Comparison of ENCODE assay signal across 8 mouse cellular contexts in the genomic region with DNA sequence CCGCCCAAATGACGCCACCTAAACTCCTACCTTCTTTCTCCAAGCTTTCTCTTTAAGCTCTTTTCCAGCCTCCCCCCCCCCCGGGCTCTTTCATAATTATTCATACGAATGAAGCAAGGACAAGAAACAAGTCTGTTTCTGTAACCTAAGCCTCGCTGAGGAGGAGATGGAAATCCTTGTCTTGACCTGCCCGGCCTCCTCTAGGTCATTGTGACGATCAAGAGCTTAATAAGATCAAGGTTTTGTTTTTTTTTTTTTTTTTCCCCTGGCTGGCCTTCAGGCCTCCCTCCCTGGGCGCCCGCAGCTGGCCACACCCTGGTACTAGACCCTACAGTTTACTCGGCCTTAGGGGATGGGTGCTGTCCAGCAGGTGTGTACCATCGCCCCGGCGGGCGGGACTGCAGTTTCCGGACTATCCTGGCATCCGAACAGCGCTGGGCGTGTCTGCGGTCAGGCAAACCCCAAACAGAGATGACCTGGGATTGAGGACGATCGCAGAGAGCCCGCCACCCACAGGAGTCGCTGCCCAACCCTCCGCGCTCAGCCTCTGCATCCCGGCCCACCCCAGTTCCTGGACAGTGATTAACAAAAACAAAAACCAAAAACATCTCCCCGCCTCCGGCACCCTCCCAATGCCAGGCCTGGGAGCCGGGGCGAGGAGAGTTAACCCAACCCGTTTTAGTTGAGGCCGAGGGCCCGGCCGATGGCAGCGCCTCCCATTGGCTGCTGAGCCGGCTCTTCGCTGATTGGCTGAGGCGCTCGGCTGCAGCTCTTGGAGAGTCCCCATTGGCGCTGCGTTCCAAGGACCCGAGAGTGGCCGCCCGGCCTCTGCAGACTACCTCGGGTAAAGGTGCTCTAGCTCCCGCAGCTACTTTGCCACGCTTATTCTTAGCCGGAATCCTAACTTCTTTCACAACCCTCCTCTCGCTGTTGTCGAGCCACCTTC. TPM values are rescaled to one million over a fixed set of nuclear protein-coding genes. Genes with fewer than 3 reads are reported as not detected.
DNase-seq lines count a peak whose midpoint lies in the region; ATAC-seq and TF ChIP-seq lines count a peak whose summit lies in the region.

A gene (plus strand): TSS at position 795 of the 946 bp plus-strand sequence.

- under 1% methylated on average over 50 of the region's 50 CpGs for WGBS in forebrain, embryonic 16.5 days
- under 1% methylated on average over 50 of the region's 50 CpGs for whole genome bisulfite sequencing in lung, embryonic 14.5 days
- WGBS in olfactory bulb, adult 2 months = under 1% methylated on average over 50 of the region's 50 CpGs
- 1% methylated on average over 50 of the region's 50 CpGs for WGBS in thymus, adult 2 months

- H3K36me3 ChIP-seq in G1E (replicated peaks) = peaks cover 19% of the 10 kb centered on the region
- no peaks in the 10 kb centered on the region for H3K36me3 ChIP-seq in forebrain, embryonic 16.5 days (ENCODE audit: control insufficient read depth, insufficient read depth)
- H3K36me3 ChIP-seq in lung, embryonic 14.5 days (ENCODE audit: insufficient read depth) = no peaks in the 10 kb centered on the region
- no peaks in the 10 kb centered on the region for H3K36me3 ChIP-seq in thymus, adult 2 months (ENCODE audit: control insufficient read depth, insufficient read depth, low read length)

- H3K4me3 ChIP-seq in G1E (ENCODE audit: low read depth, low read length) = peak within 1 kb of the TSS; percentile 75
- peak within 1 kb of the TSS; percentile 73 for H3K4me3 ChIP-seq in forebrain, embryonic 16.5 days (replicated peaks; ENCODE audit: low read length)
- peak within 1 kb of the TSS; percentile 71 for H3K4me3 ChIP-seq in layer of hippocampus, adult 2 months
- peak within 1 kb of the TSS; percentile 50 for H3K4me3 ChIP-seq in lung, embryonic 14.5 days (ENCODE audit: low read depth, low read length)
- peak within 1 kb of the TSS; percentile 59 for H3K4me3 ChIP-seq in olfactory bulb, adult 2 months (ENCODE audit: insufficient read depth, low read depth, low read length)
- H3K4me3 ChIP-seq in thymus, adult 2 months (ENCODE audit: control insufficient read depth, insufficient read depth, low read length) = peak within 1 kb of the TSS; percentile 88

- H3K9me3 ChIP-seq in G1E (replicated peaks) = no peaks in the 10 kb centered on the region
- no peaks in the 10 kb centered on the region for H3K9me3 ChIP-seq in forebrain, embryonic 16.5 days (ENCODE audit: control insufficient read depth, low read length)
- H3K9me3 ChIP-seq in lung, embryonic 14.5 days (ENCODE audit: low read depth, low read length) = no peaks in the 10 kb centered on the region

- H3K9ac ChIP-seq in forebrain, embryonic 16.5 days (replicated peaks; ENCODE audit: low read depth, low read length) = peak within 1 kb of the TSS; percentile 80
- H3K9ac ChIP-seq in lung, embryonic 14.5 days = peak within 1 kb of the TSS; percentile 50

- peaks cover 52% of the 10 kb centered on the region for H3K4me1 ChIP-seq in G1E (ENCODE audit: insufficient read depth, low read depth, low read length)
- peaks cover 10% of the 10 kb centered on the region for H3K4me1 ChIP-seq in forebrain, embryonic 16.5 days (replicated peaks; ENCODE audit: control insufficient read depth, insufficient read depth, low read length)
- H3K4me1 ChIP-seq in lung, embryonic 14.5 days (ENCODE audit: insufficient read depth) = no peaks in the 10 kb centered on the region; the same call in 1 of the 2 replicates
- H3K4me1 ChIP-seq in olfactory bulb, adult 2 months (ENCODE audit: control insufficient read depth, insufficient read depth, low read length) = peaks cover 9% of the 10 kb centered on the region; the same call in 1 of the 2 replicates
- peaks cover 18% of the 10 kb centered on the region for H3K4me1 ChIP-seq in thymus, adult 2 months (replicated peaks; ENCODE audit: control insufficient read depth, insufficient read depth, low read length)

- H3K27me3 ChIP-seq in G1E (ENCODE audit: insufficient read depth, low read length) = peaks cover 3% of the 10 kb centered on the region; the same call in 1 of the 2 replicates
- no peaks in the 10 kb centered on the region for H3K27me3 ChIP-seq in forebrain, embryonic 16.5 days (replicated peaks; ENCODE audit: control insufficient read depth, insufficient read depth, low read length)
- no peaks in the 10 kb centered on the region for H3K27me3 ChIP-seq in lung, embryonic 14.5 days (ENCODE audit: insufficient read depth, low read length)
- no peaks in the 10 kb centered on the region for H3K27me3 ChIP-seq in thymus, adult 2 months (ENCODE audit: control insufficient read depth, insufficient read depth, low read length)

- no peak for TF ChIP-seq CTCF in G1E (IDR thresholded peaks at IDR 0.05; ENCODE audit: low read depth, low read length)
- no peak; the same call in none of the 2 replicates for TF ChIP-seq CTCF in layer of hippocampus, adult 2 months (conservative IDR thresholded peaks at IDR 0.05)
- TF ChIP-seq CTCF in lung, embryonic 14.5 days (IDR thresholded peaks at IDR 0.05; ENCODE audit: low read depth) = peak; percentile 31; the same call in 1 of the 2 replicates
- TF ChIP-seq CTCF in olfactory bulb, adult 2 months (IDR thresholded peaks at IDR 0.05; ENCODE audit: insufficient read depth, low read depth, low read length) = no peak
- TF ChIP-seq CTCF in thymus, adult 2 months (IDR thresholded peaks at IDR 0.05; ENCODE audit: borderline replicate concordance, control insufficient read depth, extremely low read depth, insufficient read depth, low read length, poor library complexity) = no peak

- TF ChIP-seq POLR2A in olfactory bulb, adult 2 months (IDR thresholded peaks at IDR 0.05; ENCODE audit: insufficient read depth, low read depth, low read length) = no peak
- TF ChIP-seq POLR2A in thymus, adult 2 months (IDR thresholded peaks at IDR 0.05; ENCODE audit: control insufficient read depth, extremely low read depth, insufficient read depth, low read length, poor library complexity) = peak; percentile 54; the same call in 1 of the 2 replicates

- peak within 1 kb of the TSS; percentile 97 for H3K4me2 ChIP-seq in forebrain, embryonic 16.5 days (ENCODE audit: low read length)
- H3K4me2 ChIP-seq in lung, embryonic 14.5 days = peak within 1 kb of the TSS; percentile 83

- ATAC-seq in G1E (ENCODE audit: extremely low read depth, insufficient number of reproducible peaks, low FRiP score, poor library complexity, severe bottlenecking) = peak; percentile 89
- ATAC-seq in forebrain, embryonic 16.5 days = peak; percentile 98
- peak; percentile 97 for ATAC-seq in lung, embryonic 14.5 days (ENCODE audit: insufficient read depth)

- intact Hi-C loops in heart, postnatal 36 days (cut with DNase I) = loop anchor here (1.0 to 5.0 kb wide), 3 partner anchors 15 to 69 kb away; no protein-coding TSS in a partner anchor

- DNase-seq in G1E (ENCODE audit: low spot score) = peak; percentile 94
- peak; percentile 93 to 96 for DNase-seq in cerebellum, adult 18-20 months
- DNase-seq in heart, postnatal 36 days = peak; percentile 86 to 93
- DNase-seq in layer of hippocampus, adult 2 months (ENCODE audit: low spot score in 2 of 2) = peak; percentile 89 to 92
- DNase-seq in lung, embryonic 14.5 days = peak; percentile 96
- peak; percentile 90 for DNase-seq in thymus, adult 2 months

- H3K27ac ChIP-seq in forebrain, embryonic 16.5 days (ENCODE audit: low read length) = no peak within 1 kb of the TSS
- H3K27ac ChIP-seq in layer of hippocampus, adult 2 months = peak within 1 kb of the TSS; percentile 90
- peak within 1 kb of the TSS; percentile 10; the same call in 1 of the 2 replicates for H3K27ac ChIP-seq in lung, embryonic 14.5 days (ENCODE audit: low read depth)
- peak within 1 kb of the TSS; percentile 21; the same call in 1 of the 2 replicates for H3K27ac ChIP-seq in olfactory bulb, adult 2 months (ENCODE audit: insufficient read depth, low read depth, low read length)
- peak within 1 kb of the TSS; percentile 40 for H3K27ac ChIP-seq in thymus, adult 2 months (ENCODE audit: control insufficient read depth, insufficient read depth, low read length)

RNA-seq across cellular contexts. Expression of the gene that starts here (rescaled TPM):
- total RNA-seq in G1E (2014; fragmentation: Nextera tagmentation) (5.2 and 5.8 TPM in 2 replicates), G1E (2017) (0.93 and 1.1 TPM in 2 replicates)
- polyA plus RNA-seq in G1E (2012) = 1.2 and 1.3 TPM in 2 replicates
- 0.86 and 1.0 TPM in 2 replicates for polyA plus RNA-seq in forebrain, embryonic 16.5 days (2015; fragmentation: Nextera tagmentation; extraction: Ambion mirVana)
- 1 to 10 TPM; 5.0 to 5.8 TPM for total RNA-seq in heart, postnatal 36 days (2021)
- total RNA-seq in layer of hippocampus, adult 2 months (2021) = 1 to 10 TPM; 5.8 to 6.2 TPM
- 3.9 and 4.0 TPM in 2 replicates for polyA plus RNA-seq in lung, embryonic 14.5 days (2014; fragmentation: Nextera tagmentation; extraction: Ambion mirVana)
- not detected in 2 replicates for polyA plus RNA-seq in olfactory bulb, adult 2 months (2012; ENCODE audit: insufficient read depth, insufficient read length, low replicate concordance, missing spikeins)
- 27.1 and 27.6 TPM in 2 replicates for polyA plus RNA-seq in thymus, adult 2 months (2012; rRNA removed)
